Mouse (Mus musculus) v-Abl transformed pro-B cells (cell line): Measurements from ENCODE around the gene Gatd1.

Experiments used
- in situ Hi-C, 2 experiments: fragments of 400-800 bp; cut with MboI; formaldehyde crosslinking; loops; one replicate each; pipeline ENCODE4 v1.15.1; 2025; ENCODE audit not compliant: unreplicated experiment in 2 of 2

Gene Gatd1

GRCm38 (mm10) chr7:141394158-141394557, 19.8 kb downstream of the Gatd1 start:
- in situ Hi-C loops, result no loop called here

- in situ Hi-C loops, result no loop called here
These were observed 21.2 kb downstream of the Gatd1 start for GRCm38 (mm10) chr7:141392552-141393222.

DNA sequence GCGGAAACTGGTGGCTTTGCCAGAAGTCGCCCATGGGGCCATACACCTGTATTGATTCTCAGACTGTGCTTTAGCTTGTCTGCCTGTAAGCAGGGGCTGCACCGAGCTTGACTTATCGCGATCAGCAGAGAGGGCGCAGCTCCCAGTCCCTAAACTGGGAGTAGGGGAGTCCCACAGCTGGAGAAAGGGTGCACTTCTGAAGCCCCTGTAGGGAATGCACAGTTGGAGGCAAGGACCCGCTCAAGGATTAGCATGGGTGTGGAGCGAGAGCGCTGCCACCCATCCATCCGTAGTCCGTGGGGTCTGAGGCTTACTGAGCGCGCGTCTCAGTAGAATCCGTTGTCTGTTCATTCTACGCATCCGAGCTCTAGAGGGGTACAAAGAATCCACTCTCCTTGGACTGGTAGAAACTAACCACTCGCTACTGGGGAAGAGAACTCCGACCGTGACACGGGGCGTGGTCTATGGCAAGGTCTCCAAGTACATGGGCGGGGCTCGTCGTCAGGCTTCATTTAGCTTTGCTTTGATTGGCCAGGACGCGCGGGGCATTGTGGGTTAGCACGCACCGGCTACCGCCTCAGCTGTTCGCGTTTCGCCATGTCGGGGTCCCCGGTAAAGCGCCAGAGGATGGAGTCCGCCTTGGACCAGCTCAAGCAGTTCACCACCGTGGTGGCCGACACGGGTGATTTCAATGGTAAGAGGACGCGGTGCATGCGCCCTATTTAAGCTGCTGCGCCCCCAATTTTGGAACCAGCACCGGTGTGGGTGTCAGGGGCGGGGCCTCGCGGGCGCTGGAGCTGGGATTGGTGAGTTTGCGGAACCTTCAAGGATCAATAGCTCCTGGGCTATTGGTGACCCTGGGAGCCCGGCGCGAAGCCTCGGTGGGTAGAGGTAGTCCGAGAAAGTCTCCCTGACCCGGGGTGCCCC, 22.0 kb downstream of the Gatd1 start, which contains the start of gene Taldo1:
Gene Taldo1, plus strand, starts transcription at position 575 of the 927 bp plus-strand sequence.
- in situ Hi-C loops, result no loop called here

GRCm38 (mm10) chr7:141390326-141391259, 23.3 kb downstream of the Gatd1 start:
- in situ Hi-C loops, result no loop called here

- in situ Hi-C loops, result no loop called here
These were observed 25.3 kb downstream of the Gatd1 start for GRCm38 (mm10) chr7:141388487-141389109.

DNA sequence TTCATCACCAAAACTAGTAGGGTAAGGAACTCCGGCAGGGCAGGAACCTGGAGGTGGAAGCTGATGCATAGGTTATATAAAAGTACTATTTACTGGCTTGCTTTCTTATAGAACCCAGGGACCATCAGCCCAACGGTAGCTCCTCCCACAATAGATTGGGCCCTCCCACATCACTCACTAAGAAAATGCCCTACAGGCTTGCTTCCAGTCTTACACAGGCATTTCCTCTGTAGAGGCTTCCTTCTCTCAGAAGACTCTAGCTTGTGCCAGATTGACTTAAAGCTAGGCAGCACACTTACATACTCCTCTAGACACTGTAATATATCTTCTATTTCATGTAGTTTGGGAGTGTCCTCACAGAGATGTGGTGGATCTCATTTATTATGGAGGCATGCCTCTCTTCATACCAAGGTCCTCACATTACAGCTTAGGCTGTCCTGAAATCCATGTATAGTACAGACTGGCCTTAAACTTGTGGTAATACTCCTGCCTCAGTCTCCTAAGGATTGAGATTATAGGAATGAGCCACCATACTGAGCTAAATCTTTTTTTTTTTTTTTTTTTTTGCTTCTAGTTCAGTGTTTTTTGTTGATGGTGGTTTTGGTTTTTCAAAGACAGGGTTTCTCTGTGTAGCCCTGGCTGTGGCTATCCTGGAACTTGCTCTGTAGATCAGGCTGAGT, 26.0 kb downstream of the Gatd1 start:
- in situ Hi-C loops, result no loop called here

- in situ Hi-C loops, result no loop called here
These were observed 32.7 kb downstream of the Gatd1 start for GRCm38 (mm10) chr7:141381068-141381835.

DNA sequence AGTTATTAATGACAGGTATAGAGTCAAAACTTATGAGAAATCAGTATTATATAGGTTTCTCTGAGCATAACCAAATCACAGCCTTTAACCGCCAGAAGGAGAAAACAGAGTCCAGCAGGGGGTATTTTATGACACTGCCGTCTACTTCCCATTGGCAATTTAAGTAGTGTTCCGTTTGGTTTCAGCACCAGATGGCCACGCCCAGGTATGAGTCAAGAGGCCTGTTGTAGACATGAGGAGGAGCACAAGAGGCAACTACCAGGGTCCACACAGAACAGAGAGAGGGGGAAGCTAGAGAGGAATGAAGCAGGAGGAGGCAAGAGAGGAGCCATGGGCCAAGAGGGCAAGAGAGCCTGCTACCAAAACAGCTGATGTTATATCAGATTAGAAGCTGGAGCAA, 34.4 kb downstream of the Gatd1 start:
- in situ Hi-C loops, result no loop called here

DNA sequence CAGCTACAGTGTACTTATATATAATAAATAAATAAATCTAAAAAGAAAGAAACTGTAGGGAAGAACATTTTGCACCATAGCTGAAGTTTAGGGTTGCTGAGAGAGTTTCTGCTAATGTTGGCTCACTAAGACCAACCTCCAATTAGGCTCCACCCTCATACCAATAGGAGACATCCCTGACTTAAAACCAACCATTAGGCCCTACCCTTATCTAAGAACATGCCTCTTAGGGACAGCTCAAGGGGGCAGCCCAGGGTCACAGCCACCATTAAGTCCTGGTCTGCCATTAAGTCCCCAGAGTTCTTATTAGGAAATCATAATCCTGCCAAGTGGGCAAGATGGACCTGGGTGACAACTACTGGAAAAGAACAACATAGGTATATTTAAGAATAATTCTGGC, 39.5 kb downstream of the Gatd1 start:
- in situ Hi-C loops, result no loop called here

DNA sequence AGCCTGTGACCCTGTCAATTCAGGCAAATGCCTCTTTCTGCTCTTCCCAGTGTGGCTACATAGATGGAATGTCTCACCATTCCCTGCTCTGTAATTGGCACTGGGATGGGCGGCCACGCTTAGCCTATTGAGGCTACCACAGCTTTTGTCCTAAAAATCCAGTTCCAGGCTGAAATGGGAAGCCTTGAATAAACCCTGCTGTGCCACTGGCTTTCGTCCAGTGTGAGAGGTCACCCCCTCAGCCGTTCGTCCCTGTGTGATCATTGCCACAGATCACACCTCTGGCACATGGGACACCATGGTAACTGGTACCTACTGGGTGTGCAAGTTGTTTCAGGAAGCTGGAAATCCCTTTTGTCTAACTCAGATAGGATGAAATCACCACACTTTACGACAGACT, 40.3 kb downstream of the Gatd1 start:
- in situ Hi-C loops, result no loop called here

DNA sequence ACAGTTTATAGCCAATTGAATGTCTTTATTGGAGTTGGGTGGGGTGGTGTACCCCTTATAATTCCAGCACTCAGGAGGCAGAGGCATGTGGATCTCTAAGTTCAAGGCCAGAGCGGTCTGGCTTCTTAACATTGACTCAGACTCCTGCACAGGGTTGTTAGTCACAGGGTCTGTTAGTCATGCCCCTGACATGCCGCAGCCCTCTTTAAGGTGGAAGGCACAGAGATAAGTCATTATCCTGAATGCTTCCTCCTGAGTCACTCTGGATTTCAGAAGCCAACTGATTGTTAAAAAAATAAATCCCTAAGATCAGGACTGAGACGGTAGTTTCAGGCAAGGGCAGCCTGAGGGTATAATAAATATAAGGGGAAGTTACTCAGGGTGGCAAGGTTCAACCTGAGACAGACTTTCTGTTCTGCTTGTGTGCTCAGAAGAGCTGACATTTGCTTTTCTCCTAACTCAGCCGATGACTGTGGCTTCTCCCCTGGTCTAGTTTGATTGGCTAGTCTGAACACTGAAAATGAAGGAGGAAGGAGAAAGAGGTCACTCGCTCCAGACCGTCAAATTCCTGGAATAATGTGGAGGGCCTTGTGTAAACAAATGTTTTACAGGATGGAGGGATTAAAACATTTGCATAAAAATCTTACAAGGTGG, 41.9 kb downstream of the Gatd1 start:
- in situ Hi-C loops, result no loop called here

GRCm38 (mm10) chr7:141369918-141370317, 44.0 kb downstream of the Gatd1 start:
- in situ Hi-C loops, result loop anchor here (10.0 kb wide), 4 partner anchors 105 to 525 kb away; partner anchors contain the start of genes Irf7 (in 1 of the 2), Odf3 (in 1 of the 2) and Scgb1c1 (in 1 of the 2)

DNA sequence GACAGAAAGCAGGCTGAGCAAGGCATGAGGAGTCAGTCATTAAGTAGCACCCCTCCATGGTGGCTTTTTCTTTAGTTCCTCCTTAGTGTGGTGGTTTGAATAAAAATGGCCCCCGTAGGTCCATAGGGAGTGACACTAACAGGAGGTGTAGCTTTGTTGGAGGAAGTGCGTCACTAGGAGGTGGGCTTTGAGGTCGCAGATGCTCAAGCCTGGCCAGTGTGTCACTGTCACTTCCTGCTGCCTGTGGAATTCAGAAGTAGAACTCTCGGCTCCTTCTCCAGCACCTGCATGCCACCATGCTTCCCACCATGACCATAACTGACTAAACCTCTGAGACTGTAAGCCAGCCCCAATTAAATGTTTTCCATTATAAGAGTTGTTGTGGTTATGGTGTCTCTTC, 46.6 kb downstream of the Gatd1 start:
- in situ Hi-C loops, result loop anchor here (10.0 kb wide), 4 partner anchors 103 to 523 kb away; partner anchors contain the start of genes Irf7 (in 1 of the 2), Odf3 (in 1 of the 2) and Scgb1c1 (in 1 of the 2)

- in situ Hi-C loops, result loop anchor here (10.0 kb wide), 4 partner anchors 100 to 520 kb away; partner anchors contain the start of genes Irf7 (in 1 of the 2), Odf3 (in 1 of the 2) and Scgb1c1 (in 1 of the 2)
These were observed 48.9 kb downstream of the Gatd1 start for GRCm38 (mm10) chr7:141365049-141365445.

GRCm38 (mm10) chr7:141364349-141365048, 49.4 kb downstream of the Gatd1 start:
- in situ Hi-C loops, result loop anchor here (5.0 to 10.0 kb wide), 5 partner anchors 97 to 520 kb away; partner anchors contain the start of genes Irf7 (in 2 of the 2), Odf3 (in 1 of the 2) and Scgb1c1 (in 1 of the 2)

GRCm38 (mm10) chr7:141363752-141364125, 50.2 kb downstream of the Gatd1 start:
- in situ Hi-C loops, result loop anchor here (5.0 to 10.0 kb wide), 5 partner anchors 96 to 519 kb away; partner anchors contain the start of genes Irf7 (in 2 of the 2), Odf3 (in 1 of the 2) and Scgb1c1 (in 1 of the 2)
